Mouse (Mus musculus) spleen, adult 2 months (tissue): ENCODE data around the gene Lipf.

Source experiments
- CTCF ChIP-seq: fragments of 200-500 bp; IDR thresholded peaks from 2 replicates; pipeline ENCODE4 v1.5.1; 2011; ENCODE audit warnings: mild to moderate bottlenecking, inconsistent platforms; ENCODE audit not compliant: insufficient read depth, insufficient read length, insufficient replicate concordance; ENCODE audit errors: extremely low read depth
- POLR2A ChIP-seq: fragments of 200-500 bp; IDR thresholded peaks from 2 replicates; pipeline ENCODE4 v1.6.1; 2011; ENCODE audit warnings: low read depth, low read length, inconsistent platforms

- no peak for TF ChIP-seq CTCF
- TF ChIP-seq POLR2A, result no peak
Measured at GRCm38 (mm10) chr19:33983043-33983442, 22.1 kb downstream of the Lipf start.
